Mouse (Mus musculus): ENCODE measurements around the gene Zfyve9. TPM values are rescaled to one million over a fixed set of nuclear protein-coding genes. Genes with fewer than 3 reads are reported as not detected.

The Zfyve9 gene
- polyA plus RNA-seq, 1 experiment from 2014 or later, result 4.0 TPM

Other genes with a start within 250 kb of the Zfyve9 start
- gene Prpf38a, start 201.5 kb downstream of the Zfyve9 start, polyA plus RNA-seq (2014; fragmentation: Nextera tagmentation; extraction: Ambion mirVana), result 52.7 and 59.8 TPM in 2 replicates
- gene Orc1, start 201.4 kb downstream of the Zfyve9 start, polyA plus RNA-seq (2014; fragmentation: Nextera tagmentation; extraction: Ambion mirVana), result 3.1 and 3.4 TPM in 2 replicates
- 13.2 and 14.5 TPM in 2 replicates for gene Cc2d1b, start 160.9 kb downstream of the Zfyve9 start, polyA plus RNA-seq (2014; fragmentation: Nextera tagmentation; extraction: Ambion mirVana)
- 1.6 and 2.2 TPM in 2 replicates for gene 3110021N24Rik, start 61.1 kb downstream of the Zfyve9 start, polyA plus RNA-seq (2014; fragmentation: Nextera tagmentation; extraction: Ambion mirVana)
- 186 and 198 TPM in 2 replicates for gene Btf3l4, start 52.8 kb upstream of the Zfyve9 start, polyA plus RNA-seq (2014; fragmentation: Nextera tagmentation; extraction: Ambion mirVana)
- 128 and 130 TPM in 2 replicates for gene Txndc12, start 53.8 kb upstream of the Zfyve9 start, polyA plus RNA-seq (2014; fragmentation: Nextera tagmentation; extraction: Ambion mirVana)
- gene Kti12, start 67.0 kb upstream of the Zfyve9 start, polyA plus RNA-seq (2014; fragmentation: Nextera tagmentation; extraction: Ambion mirVana), result 22.3 and 23.8 TPM in 2 replicates
- gene A730015C16Rik, start 67.8 kb upstream of the Zfyve9 start, polyA plus RNA-seq (2014; fragmentation: Nextera tagmentation; extraction: Ambion mirVana), result 0.73 and 1.4 TPM in 2 replicates
- 5.0 and 6.6 TPM in 2 replicates for gene Rab3b, start 98.3 kb upstream of the Zfyve9 start, polyA plus RNA-seq (2014; fragmentation: Nextera tagmentation; extraction: Ambion mirVana)
- 37.5 and 37.9 TPM in 2 replicates for gene Nrd1, start 219.9 kb upstream of the Zfyve9 start, polyA plus RNA-seq (2014; fragmentation: Nextera tagmentation; extraction: Ambion mirVana)